Comparison of ENCODE assay signal across 18 mouse cellular contexts in the genomic region with DNA sequence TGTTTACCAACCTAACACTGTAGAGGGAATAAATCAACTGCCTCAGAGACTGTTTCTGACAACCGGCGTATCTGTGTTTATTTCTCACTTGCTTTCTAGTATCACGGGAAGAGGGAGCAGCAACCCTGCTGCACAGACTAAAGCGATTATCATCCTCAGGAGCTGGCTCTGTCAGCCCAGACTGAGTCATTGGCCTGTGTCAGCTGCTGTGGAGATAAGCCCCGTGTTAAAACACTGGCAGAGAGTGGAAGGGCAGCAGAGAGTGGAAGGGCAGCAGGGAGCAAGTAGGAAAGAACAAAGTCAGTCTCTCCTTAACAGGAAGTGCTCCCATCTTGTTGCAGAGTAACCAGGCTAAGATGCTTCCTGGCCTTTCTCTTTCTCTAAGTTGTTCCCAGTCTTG. TPM values are rescaled to one million over a fixed set of nuclear protein-coding genes. Genes with fewer than 3 reads are reported as not detected.
DNase-seq lines count a peak whose midpoint lies in the region; ATAC-seq and TF ChIP-seq lines count a peak whose summit lies in the region.
"Had no signal": no experiment of that assay in that cellular context is flagged by ENCODE, and none has a peak within 500 bp of the region (broad histone marks: within the 10 kb centered on the region; RNA-seq: fewer than 3 reads in every experiment).

No protein-coding gene starts in this region.

- peak; percentile 13 for DNase-seq in midbrain, embryonic 14.5 days
- DNase-seq in adrenal gland, postnatal 14 days, result peak; percentile 24
- DNase-seq in heart, adult 2 months, result peak in 1 of 2 experiments; percentile 20
- peak; percentile 8 for DNase-seq in heart, postnatal 4 days
- DNase-seq in B cell, adult 2 months, result no peak
- no peak for DNase-seq in left cerebral cortex, postnatal 10 days (ENCODE audit: extremely low spot score in 1 of 2, low spot score in 2 of 2)
- DNase-seq: cerebellum, adult 9-10 months; embryo, embryonic 11 days; kidney, adult 2 months; kidney, postnatal 25 days; left cerebral cortex, postnatal 4 days; liver, embryonic 13.5 days had no signal

- TF ChIP-seq CTCF in heart, adult 2 months (IDR thresholded peaks at IDR 0.05), result no peak

- 0 out of 2 replicates have a peak, but pooled peaks cover 6% of the 10 kb centered on the region for H3K4me1 ChIP-seq in midbrain, embryonic 14.5 days (ENCODE audit: control insufficient read depth, insufficient read depth, low read length)
- H3K4me1 ChIP-seq in midbrain, embryonic 15.5 days, result 0 out of 2 replicates have a peak, but pooled peaks cover 3% of the 10 kb centered on the region
- H3K4me1 ChIP-seq in heart, adult 2 months (ENCODE audit: control insufficient read depth, insufficient read depth, low read length), result no peaks in the 10 kb centered on the region
- H3K4me1 ChIP-seq: liver, embryonic 13.5 days had no signal

- ATAC-seq in midbrain, embryonic 14.5 days (ENCODE audit: low FRiP score, low TSS enrichment), result no peak
- no peak for ATAC-seq in midbrain, embryonic 15.5 days (replicated peaks)
- ATAC-seq: forebrain, embryonic 14.5 days; lung, postnatal 0 days had no signal

- 55% methylated on average over 5 of the region's 5 CpGs for WGBS in midbrain, embryonic 14.5 days
- 54% methylated on average over 5 of the region's 5 CpGs for WGBS in midbrain, embryonic 15.5 days
- 16% methylated on average over 5 of the region's 5 CpGs for WGBS in heart, adult 2 months

- intact Hi-C loops in heart, adult 2 months (cut with DNase I), result no loop called here
- intact Hi-C loops in left cerebral cortex, postnatal 10 days (cut with DNase I), result no loop called here

- H3K4me3 ChIP-seq in midbrain, embryonic 14.5 days (replicated peaks; ENCODE audit: low read depth, low read length), result no peak overlapping the region
- H3K4me3 ChIP-seq in midbrain, embryonic 15.5 days, result no peak overlapping the region
- no peak overlapping the region for H3K4me3 ChIP-seq in heart, adult 2 months
- H3K4me3 ChIP-seq: liver, embryonic 13.5 days; neural tube, embryonic 15.5 days had no signal

- no peak overlapping the region for H3K9ac ChIP-seq in midbrain, embryonic 14.5 days (replicated peaks; ENCODE audit: low read length)
- no peak overlapping the region for H3K9ac ChIP-seq in midbrain, embryonic 15.5 days
- H3K9ac ChIP-seq in heart, adult 2 months (ENCODE audit: low read depth, low read length), result no peak overlapping the region
- H3K9ac ChIP-seq: hindbrain, embryonic 14.5 days; liver, embryonic 13.5 days; neural tube, embryonic 15.5 days had no signal

- no peak for TF ChIP-seq POLR2A in heart, adult 2 months (IDR thresholded peaks at IDR 0.05; ENCODE audit: insufficient read depth, low read depth, low read length)

- H3K36me3 ChIP-seq in midbrain, embryonic 14.5 days (ENCODE audit: control insufficient read depth, insufficient read depth, low read length), result no peaks in the 10 kb centered on the region
- no peaks in the 10 kb centered on the region for H3K36me3 ChIP-seq in midbrain, embryonic 15.5 days (replicated peaks)
- no peaks in the 10 kb centered on the region for H3K36me3 ChIP-seq in heart, adult 2 months (ENCODE audit: control insufficient read depth, insufficient read depth, low read length)
- H3K36me3 ChIP-seq: liver, embryonic 13.5 days; neural tube, embryonic 15.5 days had no signal

- H3K27ac ChIP-seq in midbrain, embryonic 14.5 days (replicated peaks; ENCODE audit: low read depth, low read length), result no peak overlapping the region
- no peak overlapping the region for H3K27ac ChIP-seq in midbrain, embryonic 15.5 days
- H3K27ac ChIP-seq in heart, adult 2 months, result no peak overlapping the region
- H3K27ac ChIP-seq: hindbrain, embryonic 14.5 days; liver, embryonic 13.5 days; neural tube, embryonic 15.5 days had no signal

- no peak overlapping the region for H3K4me2 ChIP-seq in midbrain, embryonic 14.5 days (ENCODE audit: low read length)
- no peak overlapping the region for H3K4me2 ChIP-seq in midbrain, embryonic 15.5 days
- H3K4me2 ChIP-seq: hindbrain, embryonic 14.5 days; liver, embryonic 13.5 days; neural tube, embryonic 15.5 days had no signal

- TF ChIP-seq EP300 in heart, adult 2 months (IDR thresholded peaks at IDR 0.05; ENCODE audit: insufficient read depth, low read depth, low read length), result peak; percentile 51; the same call in 1 of the 2 replicates

- no peaks in the 10 kb centered on the region for H3K27me3 ChIP-seq in midbrain, embryonic 14.5 days (ENCODE audit: control insufficient read depth, insufficient read depth, low read length)
- H3K27me3 ChIP-seq in midbrain, embryonic 15.5 days (replicated peaks), result no peaks in the 10 kb centered on the region
- H3K27me3 ChIP-seq in heart, adult 2 months (ENCODE audit: control insufficient read depth, insufficient read depth, low read length), result no peaks in the 10 kb centered on the region
- H3K27me3 ChIP-seq: liver, embryonic 13.5 days; neural tube, embryonic 15.5 days had no signal

- H3K79me2 ChIP-seq in heart, adult 2 months (replicated peaks; ENCODE audit: control insufficient read depth, insufficient read depth, low read length), result no peaks in the 10 kb centered on the region

- H3K9me3 ChIP-seq in midbrain, embryonic 14.5 days (ENCODE audit: control insufficient read depth, low read length), result no peaks in the 10 kb centered on the region
- no peaks in the 10 kb centered on the region for H3K9me3 ChIP-seq in midbrain, embryonic 15.5 days
- H3K9me3 ChIP-seq: liver, embryonic 13.5 days; neural tube, embryonic 15.5 days had no signal

RNA-seq across cellular contexts. Expression of gene Ptprm, which starts 36.6 kb away (rescaled TPM):
- polyA plus RNA-seq in midbrain, embryonic 14.5 days (2014; fragmentation: Nextera tagmentation; extraction: Ambion mirVana), result 18.7 and 22.8 TPM in 2 replicates
- 20.3 and 21.8 TPM in 2 replicates for polyA plus RNA-seq in midbrain, embryonic 15.5 days (2015; fragmentation: Nextera tagmentation; extraction: Ambion mirVana)
- total RNA-seq in adrenal gland, postnatal 14 days (2021), result 43.8 and 46.5 TPM in 2 replicates
- total RNA-seq in heart, adult 2 months (2021), result 10 to 100 TPM; 78.9 to 88.5 TPM
- 34.6 and 46.9 TPM in 2 replicates for polyA plus RNA-seq in heart, adult 2 months (2012; rRNA removed)
- 100 to 1,000 TPM; 103 to 110 TPM for total RNA-seq in heart, postnatal 4 days (2021)
- total RNA-seq in left cerebral cortex, postnatal 10 days (2021), result 10 to 100 TPM; 40.4 to 43.0 TPM
- total RNA-seq: megakaryocyte-erythroid progenitor cell, adult 5-6 weeks had no signal

Comparison
In these comparisons a context has a peak if more than half of its experiments do, and no peak if none do; other contexts are left out.
1. DNase-seq: peak in midbrain, embryonic 14.5 days (single experiment), adrenal gland, postnatal 14 days (single experiment) and heart, postnatal 4 days (single experiment); none in B cell, adult 2 months (0 of 2) and left cerebral cortex, postnatal 10 days (0 of 2).